Mouse (Mus musculus) cerebellum, adult 2 months (tissue): Measurements from ENCODE around the gene Ggt6.

Source experiments
- CTCF ChIP-seq: fragments of 200-500 bp; IDR thresholded peaks from 2 replicates; pipeline ENCODE4 v1.5.1; 2011; ENCODE audit warnings: low read depth, mild to moderate bottlenecking, control low read depth, low read length, moderate library complexity, borderline replicate concordance; ENCODE audit not compliant: insufficient read depth
- POLR2A ChIP-seq: fragments of 200-500 bp; IDR thresholded peaks from 2 replicates; pipeline ENCODE4 v1.6.1; 2011; ENCODE audit warnings: low read length, control low read depth, borderline replicate concordance; ENCODE audit not compliant: insufficient read depth

DNA sequence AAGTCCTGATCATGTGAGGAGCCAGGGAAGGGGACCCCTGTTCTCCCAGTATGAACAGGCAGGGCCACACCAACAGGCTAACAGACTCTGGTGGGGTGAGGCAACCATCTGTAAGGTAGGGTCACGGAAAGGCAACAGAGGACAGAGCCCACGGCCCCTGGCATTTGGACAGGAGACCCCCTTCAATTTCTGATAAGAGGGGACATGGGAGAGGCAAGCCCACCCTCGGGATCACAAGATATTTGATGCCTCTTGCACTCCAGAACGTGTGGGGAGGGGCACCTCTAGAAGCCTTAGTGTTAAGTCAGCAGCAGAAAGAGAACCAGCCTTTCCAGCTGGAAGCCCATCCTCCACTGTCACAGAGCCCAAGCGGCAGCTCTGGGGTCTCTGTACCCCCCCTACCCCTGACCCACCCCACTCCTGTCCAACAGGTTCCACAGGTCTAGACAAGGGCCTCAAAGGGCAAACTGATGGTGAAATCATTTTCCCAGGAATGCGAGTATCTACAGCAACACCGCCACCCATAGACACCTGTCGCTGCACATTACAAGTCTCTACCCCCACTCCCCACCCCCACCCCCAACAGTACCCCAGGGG, 29.1 kb upstream of the Ggt6 start:
- TF ChIP-seq POLR2A (no peak), CTCF (no peak)
